Mouse (Mus musculus) central nervous system, embryonic 18 days (tissue): ENCODE results near the gene Pou5f2. TPM values are rescaled to one million over a fixed set of nuclear protein-coding genes. Genes with fewer than 3 reads are reported as not detected.

ENCODE experiments used
- polyA plus RNA-seq: library from polyadenylated mRNA; depleted of rRNA; stranded (reverse); fragments of >200 nt; gene quantifications from 2 replicates; pipeline ENCODE4 v1.2.3, GENCODE M21; 2012; rRNA removed

Pou5f2 gene
- 0.36 and 0.59 TPM in 2 replicates for polyA plus RNA-seq

GRCm38 (mm10) chr13:78024683-78025294 is at the start of gene Pou5f2:
Pou5f2 (plus strand) TSS chr13:78024902.

Other genes starting within 250 kb of the Pou5f2 start
- gene Nr2f1, start 174.9 kb downstream of the Pou5f2 start, polyA plus RNA-seq, result 259 and 260 TPM in 2 replicates